Mouse (Mus musculus): ENCODE data around the gene Lrrfip1.

- no peak for TF ChIP-seq CTCF (IDR thresholded peaks at IDR 0.05; ENCODE audit: low read depth)
- no peak for TF ChIP-seq EP300 (IDR thresholded peaks at IDR 0.05; ENCODE audit: low read depth)
Observed at GRCm38 (mm10) chr1:91069575-91069974, 71.0 kb downstream of the Lrrfip1 start.
